Mouse (Mus musculus) Patski (cell line): ENCODE measurements around the gene Fam229a. TPM values are rescaled to one million over a fixed set of nuclear protein-coding genes. Genes with fewer than 3 reads are reported as not detected.
"Not testable (repeated sequence)": the region's sequence is repeated elsewhere in the genome, so short reads cannot be mapped to it uniquely, and the experiment has no call there.

Source experiments
- ATAC-seq: fragments of 100-300 bp; one replicate; pipeline ENCODE4 v1.8.0; 2021
- CTCF ChIA-PET: fragments of 350-600 bp; sonication (Branson Sonifier 250); formaldehyde crosslinking; loops from one replicate; lab custom pipeline; 2022; ENCODE audit warnings: inconsistent platforms; lab: Charles Lee
- POLR2A ChIA-PET: fragments of 350-600 bp; sonication (Branson Sonifier 250); formaldehyde crosslinking; loops from one replicate; lab custom pipeline; 2022; ENCODE audit warnings: antibody characterized with exemption, inconsistent platforms; lab: Charles Lee
- DNase-seq: peaks from one replicate; pipeline ENCODE4 v3.0.0-alpha.2; 2011; ENCODE audit warnings: low read depth, low spot score
- H3K27me3 ChIP-seq: fragments of 371-371 bp; one replicate; pipeline ENCODE4 v1.5.1; 2021
- CTCF ChIP-seq: fragments of 100-300 bp; IDR thresholded peaks from one replicate; pipeline ENCODE4 v1.5.1; 2021
- in situ Hi-C: fragments of 300-500 bp; cut with MboI; formaldehyde crosslinking; loops from 3 replicates; pipeline ENCODE4 v1.11.1; 2018; ENCODE audit warnings: low pct_unique_long_range_greater_than_20kb, mixed read lengths
- polyA plus RNA-seq: library from polyadenylated mRNA; unstranded; gene quantifications from one replicate; pipeline ENCODE4 v1.2.3, GENCODE M21; 2021

Gene Fam229a
- polyA plus RNA-seq, 1 experiment from 2014 or later = not detected

DNA sequence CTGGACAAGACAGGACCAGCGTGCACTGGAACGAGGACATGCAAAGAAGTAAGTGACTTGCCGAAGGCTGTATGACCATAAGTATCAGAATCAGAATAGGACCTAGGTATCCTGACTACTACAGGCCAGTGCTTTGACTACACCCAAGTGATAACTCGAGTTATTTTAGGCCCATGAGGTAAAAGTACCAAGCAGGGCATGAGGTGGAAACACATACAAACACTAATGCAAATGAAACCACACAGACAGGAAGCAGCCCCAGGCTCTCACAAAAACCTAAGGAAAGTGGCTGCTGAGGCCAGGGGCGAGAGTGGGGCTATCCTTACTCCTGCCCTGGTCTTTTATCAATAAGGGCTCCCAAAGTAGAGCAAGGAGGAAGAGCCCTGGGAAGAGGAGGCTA is 34.3 kb downstream of the Fam229a start:
- ChIA-PET POLR2A (no interaction called here), CTCF (no interaction called here)
- no peaks in the 10 kb centered on the region for H3K27me3 ChIP-seq
- TF ChIP-seq CTCF = no peak
- DNase-seq (no peak), ATAC-seq (no peak)
- in situ Hi-C loops = no loop called here

DNA sequence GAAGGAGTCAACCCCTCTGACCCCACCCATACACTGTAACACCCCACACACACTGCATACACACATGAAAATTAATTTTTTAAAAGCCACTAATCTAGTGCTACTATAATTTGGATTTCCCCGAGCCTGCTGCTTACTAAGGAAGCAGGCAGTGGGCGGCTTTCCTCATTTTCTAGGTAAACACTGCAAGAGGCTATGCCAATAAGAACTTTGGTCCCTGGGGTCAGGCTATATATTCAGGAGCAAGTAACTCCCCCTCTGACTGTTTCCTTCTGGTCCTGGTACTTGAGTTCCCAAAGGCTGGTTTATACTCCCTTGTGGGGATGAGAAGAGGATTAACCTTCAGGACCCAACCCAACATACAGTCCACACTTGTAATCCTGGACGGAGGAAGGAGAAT is 34.9 kb downstream of the Fam229a start:
- POLR2A ChIA-PET = no interaction called here
- DNase-seq (no peak), ATAC-seq (no peak)
- H3K27me3 ChIP-seq = no peaks in the 10 kb centered on the region
- no peak for TF ChIP-seq CTCF
- CTCF ChIA-PET = no interaction called here
- in situ Hi-C loops = no loop called here

DNA sequence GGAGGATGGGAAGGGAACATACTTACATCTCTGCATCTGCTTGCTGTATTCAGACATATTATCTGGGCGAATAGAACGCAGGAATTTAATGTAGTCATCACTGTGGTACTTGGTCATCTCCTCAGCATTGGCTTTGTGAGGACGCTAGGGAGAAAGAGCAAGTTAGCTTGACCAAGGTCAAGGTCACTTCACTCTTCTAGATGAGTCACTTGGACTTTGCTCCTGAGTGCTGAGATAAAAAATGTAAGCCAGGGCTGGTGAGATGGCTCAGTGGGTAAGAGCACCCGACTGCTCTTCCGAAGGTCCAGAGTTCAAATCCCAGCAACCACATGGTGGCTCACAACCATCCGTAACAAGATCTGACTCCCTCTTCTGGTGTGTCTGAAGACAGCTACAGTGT is 37.9 kb downstream of the Fam229a start:
- in situ Hi-C loops = not testable (repeated sequence)

DNA sequence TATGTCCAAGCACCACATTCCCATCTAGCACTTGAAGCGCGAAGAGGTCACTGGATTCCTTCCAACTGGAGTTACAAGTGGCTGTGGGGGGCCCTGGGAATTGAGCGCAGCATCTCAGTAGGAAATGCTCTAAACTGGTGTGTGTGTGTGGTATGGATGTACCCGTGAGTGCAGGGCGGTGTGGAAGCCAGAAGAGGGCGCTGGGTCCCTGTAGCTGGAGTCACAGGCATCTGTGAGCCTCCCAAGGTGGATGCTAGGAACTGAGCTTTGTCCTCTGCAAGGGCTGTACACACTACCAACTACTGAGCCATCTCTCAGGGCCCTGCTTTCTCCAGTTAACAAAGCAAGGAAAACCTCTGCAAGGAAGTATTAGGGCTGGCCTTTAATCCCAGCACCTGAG is 49.0 kb downstream of the Fam229a start:
- in situ Hi-C loops = loop anchor here (5.0 kb wide), 1 partner anchor 47 kb away; no protein-coding TSS in a partner anchor
- peak; percentile 47 for TF ChIP-seq CTCF
- POLR2A ChIA-PET = no interaction called here
- H3K27me3 ChIP-seq = no peaks in the 10 kb centered on the region
- CTCF ChIA-PET = no interaction called here
- ATAC-seq (no peak), DNase-seq (no peak)

More for the DNA sequence above, 37.9 kb downstream of the Fam229a start:
- H3K27me3 ChIP-seq, DNase-seq, POLR2A ChIA-PET, ATAC-seq, CTCF ChIA-PET: not testable (repeated sequence)

Other genes starting within 250 kb of the Fam229a start
- 47.3 TPM for gene C77080, start 229.8 kb upstream of the Fam229a start, polyA plus RNA-seq
- gene Sync, start 203.6 kb upstream of the Fam229a start, polyA plus RNA-seq = 4.9 TPM
- 150 TPM for gene Rbbp4, start 155.8 kb upstream of the Fam229a start, polyA plus RNA-seq
- 68.4 TPM for gene Zbtb8os, start 155.5 kb upstream of the Fam229a start, polyA plus RNA-seq
- 3.3 TPM for gene Zbtb8a, start 113.1 kb upstream of the Fam229a start, polyA plus RNA-seq
- gene Zbtb8b, start 50.3 kb upstream of the Fam229a start, polyA plus RNA-seq = 0.17 TPM
- gene Bsdc1, start 29.6 kb upstream of the Fam229a start, polyA plus RNA-seq = 40.4 TPM
- gene Tssk3, start 168 bp upstream of the Fam229a start, polyA plus RNA-seq = not detected
- gene Marcksl1, start 22.4 kb downstream of the Fam229a start, polyA plus RNA-seq = 115 TPM
- gene Hdac1, start 51.5 kb downstream of the Fam229a start, polyA plus RNA-seq = 59.7 TPM
- 0.12 TPM for gene Lck, start 82.5 kb downstream of the Fam229a start, polyA plus RNA-seq
- gene Fam167b, start 87.4 kb downstream of the Fam229a start, polyA plus RNA-seq = not detected
- gene Eif3i, start 109.5 kb downstream of the Fam229a start, polyA plus RNA-seq = 139 TPM
- gene Tmem234, start 109.5 kb downstream of the Fam229a start, polyA plus RNA-seq = 79.8 TPM
- 0.47 TPM for gene Dcdc2b, start 123.1 kb downstream of the Fam229a start, polyA plus RNA-seq
- gene Iqcc, start 127.9 kb downstream of the Fam229a start, polyA plus RNA-seq = 13.3 TPM
- 18.1 TPM for gene Ccdc28b, start 132.8 kb downstream of the Fam229a start, polyA plus RNA-seq
- 51.2 TPM for gene Txlna, start 149.9 kb downstream of the Fam229a start, polyA plus RNA-seq
- gene Kpna6, start 181.6 kb downstream of the Fam229a start, polyA plus RNA-seq = 43.9 TPM
- gene Tmem39b, start 205.6 kb downstream of the Fam229a start, polyA plus RNA-seq = 7.8 TPM